Mouse (Mus musculus) WW6 (cell line): ENCODE data around the gene Gm11985.

ENCODE experiments used
- DNase-seq: peaks from one replicate; pipeline ENCODE4 v3.0.0-alpha.2; 2013; ENCODE audit warnings: low read depth, low spot score

Gm11985 gene

GRCm38 (mm10) chr11:7200393-7200783, 12.0 kb upstream of the Gm11985 start:
- DNase-seq, result no peak

GRCm38 (mm10) chr11:7199736-7200392, 11.5 kb upstream of the Gm11985 start:
- DNase-seq, result no peak

GRCm38 (mm10) chr11:7198481-7199256, 10.3 kb upstream of the Gm11985 start:
- no peak for DNase-seq

- no peak for DNase-seq
These were observed 9.6 kb upstream of the Gm11985 start for GRCm38 (mm10) chr11:7198006-7198405.

- no peak for DNase-seq
These were observed 9.1 kb upstream of the Gm11985 start, which contains the start of gene Igfbp1 for GRCm38 (mm10) chr11:7197491-7197941. Gene Igfbp1, plus strand, starts transcription at chr11:7197782.

- no peak for DNase-seq
These were observed 6.9 kb upstream of the Gm11985 start for GRCm38 (mm10) chr11:7195312-7195685.

GRCm38 (mm10) chr11:7194432-7195311, 6.3 kb upstream of the Gm11985 start:
- DNase-seq, result no peak

GRCm38 (mm10) chr11:7193134-7193533, 4.8 kb upstream of the Gm11985 start:
- DNase-seq, result no peak

GRCm38 (mm10) chr11:7192710-7193109, 4.3 kb upstream of the Gm11985 start:
- DNase-seq, result no peak

- no peak for DNase-seq
These were observed 897 bp downstream of the Gm11985 start for GRCm38 (mm10) chr11:7187472-7187871.

GRCm38 (mm10) chr11:7184420-7184819, 3.9 kb downstream of the Gm11985 start:
- no peak for DNase-seq

- DNase-seq, result no peak
These were observed 5.8 kb downstream of the Gm11985 start for GRCm38 (mm10) chr11:7182409-7183042.

- DNase-seq, result no peak
These were observed 9.1 kb downstream of the Gm11985 start for GRCm38 (mm10) chr11:7179276-7179675.

- no peak for DNase-seq
These were observed 9.6 kb downstream of the Gm11985 start for GRCm38 (mm10) chr11:7178724-7179123.

- no peak for DNase-seq
These were observed 14.7 kb downstream of the Gm11985 start for GRCm38 (mm10) chr11:7173664-7174063.

- no peak for DNase-seq
These were observed 18.7 kb downstream of the Gm11985 start for GRCm38 (mm10) chr11:7169645-7170044.

GRCm38 (mm10) chr11:7164416-7164815, 24.0 kb downstream of the Gm11985 start:
- DNase-seq, result no peak

- DNase-seq, result peak; percentile 50
These were observed 26.7 kb downstream of the Gm11985 start for GRCm38 (mm10) chr11:7161502-7162174.

- DNase-seq, result no peak
These were observed 27.7 kb downstream of the Gm11985 start for GRCm38 (mm10) chr11:7160637-7161101.

GRCm38 (mm10) chr11:7160146-7160545, 28.2 kb downstream of the Gm11985 start:
- DNase-seq, result no peak

GRCm38 (mm10) chr11:7158196-7158595, 30.2 kb downstream of the Gm11985 start:
- DNase-seq, result no peak
